Mouse (Mus musculus) CH12.LX (cell line): ENCODE measurements around the gene Sec11a. TPM values are rescaled to one million over a fixed set of nuclear protein-coding genes. Genes with fewer than 3 reads are reported as not detected.

Experiments
- DNase-seq: peaks from one replicate; pipeline ENCODE4 v3.0.0-alpha.2; 2013; ENCODE audit errors: extremely low read depth
- H3K27ac ChIP-seq: 2 replicates; pipeline ENCODE4 v1.5.1; 2012; ENCODE audit warnings: low read depth, mild to moderate bottlenecking, control low read depth, moderate library complexity; ENCODE audit not compliant: insufficient read depth
- H3K27me3 ChIP-seq: replicated peaks from 2 replicates; pipeline ENCODE3; 2012; ENCODE audit warnings: inconsistent platforms
- H3K36me3 ChIP-seq, 2 experiments: replicated peaks in 1 of 2; 2 replicates each; pipeline versions ENCODE3 to v1.6.1; 2012; ENCODE audit warnings: inconsistent platforms in 1 of 2, low read length in 1 of 2, mild to moderate bottlenecking in 1 of 2, mixed read lengths in 1 of 2, moderate library complexity in 1 of 2; ENCODE audit not compliant: control insufficient read depth in 1 of 2, insufficient read depth in 1 of 2
- H3K4me1 ChIP-seq, 2 experiments: 2 replicates each; pipeline ENCODE4 v1.6.1; 2012; ENCODE audit warnings: inconsistent platforms in 1 of 2, moderate library complexity in 1 of 2; ENCODE audit not compliant: insufficient read depth in 2 of 2, control insufficient read depth in 1 of 2
- H3K4me2 ChIP-seq: 2 replicates; pipeline ENCODE4 v1.6.1; 2012; ENCODE audit warnings: low read depth, mild to moderate bottlenecking, control low read depth; ENCODE audit not compliant: poor library complexity, insufficient read depth, severe bottlenecking
- H3K4me3 ChIP-seq, 3 experiments: fragments of 150-350 bp in 1 of 3; sonication (generic) in 1 of 3; replicated peaks in 1 of 3; 2 replicates each; pipeline versions ENCODE3 to v1.5.1; 2011 to 2012; ENCODE audit warnings: low read depth in 2 of 3, low read length in 2 of 3, mild to moderate bottlenecking in 2 of 3, moderate library complexity in 2 of 3, control low read depth in 1 of 3, improper control_type of control experiment in 1 of 3, inconsistent platforms in 1 of 3, mixed read lengths in 1 of 3; ENCODE audit not compliant: poor library complexity in 1 of 3
- H3K79me2 ChIP-seq: replicated peaks from 2 replicates; pipeline ENCODE4 v1.6.1; 2012; ENCODE audit warnings: mild to moderate bottlenecking, moderate library complexity; ENCODE audit not compliant: control insufficient read depth, poor library complexity, insufficient read depth, severe bottlenecking; ENCODE audit errors: extremely low read depth
- H3K9ac ChIP-seq: 2 replicates; pipeline ENCODE4 v1.6.1; 2012; ENCODE audit warnings: low read depth, mild to moderate bottlenecking, control low read depth, moderate library complexity; ENCODE audit not compliant: insufficient read depth
- H3K9me3 ChIP-seq: replicated peaks from 2 replicates; pipeline ENCODE3; 2012; ENCODE audit warnings: low read length, inconsistent platforms, mixed read lengths
- CHD1 ChIP-seq: IDR thresholded peaks from 2 replicates; pipeline ENCODE4 v1.6.1; 2012; ENCODE audit warnings: low read depth, low read length, improper control_type of control experiment, inconsistent platforms
- CHD2 ChIP-seq: IDR thresholded peaks from 2 replicates; pipeline ENCODE4 v1.6.1; 2011; ENCODE audit warnings: low read length, improper control_type of control experiment
- CTCF ChIP-seq, 2 experiments: IDR thresholded peaks in 1 of 2; conservative IDR thresholded peaks in 1 of 2; 2 replicates each; pipeline ENCODE4 v1.5.1; 2011 to 2012; ENCODE audit warnings: low read depth in 2 of 2, low read length in 2 of 2, improper control_type of control experiment in 1 of 2, inconsistent platforms in 1 of 2, mild to moderate bottlenecking in 1 of 2, moderate library complexity in 1 of 2
- E2F4 ChIP-seq: IDR thresholded peaks from 2 replicates; pipeline ENCODE4 v1.6.1; 2011; ENCODE audit warnings: low read depth, low read length, improper control_type of control experiment; ENCODE audit not compliant: insufficient replicate concordance
- ELF1 ChIP-seq: IDR thresholded peaks from 2 replicates; pipeline ENCODE4 v1.6.1; 2014; ENCODE audit warnings: low read depth, mild to moderate bottlenecking, inconsistent platforms, low read length, improper control_type of control experiment
- ETS1 ChIP-seq: conservative IDR thresholded peaks from 2 replicates; pipeline ENCODE4 v1.6.1; 2012; ENCODE audit warnings: low read depth, mild to moderate bottlenecking, inconsistent platforms, low read length, improper control_type of control experiment, moderate library complexity
- GABPA ChIP-seq: IDR thresholded peaks from 2 replicates; pipeline ENCODE4 v1.6.1; 2012; ENCODE audit warnings: low read depth, low read length, improper control_type of control experiment, inconsistent platforms; ENCODE audit not compliant: insufficient replicate concordance
- HCFC1 ChIP-seq: IDR thresholded peaks from 2 replicates; pipeline ENCODE4 v1.6.1; 2012; ENCODE audit warnings: low read depth, mild to moderate bottlenecking, inconsistent platforms, low read length, improper control_type of control experiment
- IRF4 ChIP-seq: IDR thresholded peaks from 2 replicates; pipeline ENCODE4 v1.6.1; 2014; ENCODE audit warnings: low read depth, mild to moderate bottlenecking, inconsistent platforms, low read length, improper control_type of control experiment
- JUND ChIP-seq: conservative IDR thresholded peaks from 2 replicates; pipeline ENCODE4 v1.6.1; 2011; ENCODE audit warnings: low read depth, low read length, improper control_type of control experiment
- MAFK ChIP-seq: IDR thresholded peaks from 2 replicates; pipeline ENCODE4 v1.6.1; 2011; ENCODE audit warnings: low read length, improper control_type of control experiment; ENCODE audit not compliant: insufficient replicate concordance
- MAX ChIP-seq: IDR thresholded peaks from 2 replicates; pipeline ENCODE4 v1.6.1; 2011; ENCODE audit warnings: low read length, improper control_type of control experiment
- MAZ ChIP-seq: IDR thresholded peaks from 2 replicates; pipeline ENCODE4 v1.6.1; 2012; ENCODE audit warnings: low read depth, mild to moderate bottlenecking, inconsistent platforms, low read length, improper control_type of control experiment, moderate library complexity
- NELFE ChIP-seq: IDR thresholded peaks from 2 replicates; pipeline ENCODE4 v1.6.1; 2011; ENCODE audit warnings: low read depth, low read length, improper control_type of control experiment
- NRF1 ChIP-seq: IDR thresholded peaks from 2 replicates; pipeline ENCODE4 v1.6.1; 2014; ENCODE audit warnings: low read depth, mild to moderate bottlenecking, inconsistent platforms, low read length, improper control_type of control experiment, moderate library complexity
- POLR2A ChIP-seq: IDR thresholded peaks from 2 replicates; pipeline ENCODE4 v1.6.1; 2011; ENCODE audit warnings: low read depth, mild to moderate bottlenecking, improper control_type of control experiment, low read length
- RCOR1 ChIP-seq: conservative IDR thresholded peaks from 2 replicates; pipeline ENCODE4 v1.6.1; 2012; ENCODE audit warnings: low read depth, mild to moderate bottlenecking, inconsistent platforms, low read length, improper control_type of control experiment
- SIN3A ChIP-seq: IDR thresholded peaks from 2 replicates; pipeline ENCODE4 v1.6.1; 2012; ENCODE audit warnings: low read length, improper control_type of control experiment, inconsistent platforms
- SMC3 ChIP-seq: IDR thresholded peaks from 2 replicates; pipeline ENCODE4 v1.6.1; 2011; ENCODE audit warnings: low read depth, low read length, improper control_type of control experiment
- TBP ChIP-seq: conservative IDR thresholded peaks from 2 replicates; pipeline ENCODE4 v1.6.1; 2011; ENCODE audit warnings: low read depth, low read length, improper control_type of control experiment
- USF1 ChIP-seq: IDR thresholded peaks from 2 replicates; pipeline ENCODE4 v1.6.1; 2014; ENCODE audit warnings: low read depth, mild to moderate bottlenecking, inconsistent platforms, low read length, improper control_type of control experiment
- ZC3H11A ChIP-seq: IDR thresholded peaks from 2 replicates; pipeline ENCODE4 v1.6.1; 2012; ENCODE audit warnings: low read depth, mild to moderate bottlenecking, inconsistent platforms, low read length, improper control_type of control experiment
- ZKSCAN1 ChIP-seq: IDR thresholded peaks from 2 replicates; pipeline ENCODE4 v1.6.1; 2012; ENCODE audit warnings: low read depth, inconsistent platforms, low read length, improper control_type of control experiment, borderline replicate concordance
- dilution Hi-C: fragments of 300-500 bp; cut with MboI; formaldehyde crosslinking; loops from 2 replicates; pipeline ENCODE4 v1.14.3; 2020; ENCODE audit warnings: low sequenced_read_pairs; ENCODE audit not compliant: extremely low pct_unique_long_range_greater_than_20kb, extremely low pct_ligation_motif_present
- in situ Hi-C: fragments of 300-500 bp; cut with MboI; formaldehyde crosslinking; loops from 3 replicates; pipeline ENCODE4 v1.14.3; 2019; ENCODE audit warnings: low sequenced_read_pairs, low pct_ligation_motif_present, low pct_unique_long_range_greater_than_20kb, mixed read lengths
- polyA plus RNA-seq: library from polyadenylated mRNA; unstranded; fragments of >175 nt; gene quantifications from 2 replicates; pipeline ENCODE4 v1.2.1, GENCODE M21; 2012; ENCODE audit warnings: low read depth; ENCODE audit not compliant: insufficient read length
- total RNA-seq, 2 experiments: library from RNA; depleted of rRNA; stranded (reverse); fragments of 300-350 nt in 1 of 2; fragments of >200 nt in 1 of 2; gene quantifications; 2 replicates each; pipeline ENCODE4 v1.2.3; 2012 to 2014

The Sec11a gene
- total and polyA plus RNA-seq, 3 experiments: 93.5 to 141 (median 126) TPM

DNA sequence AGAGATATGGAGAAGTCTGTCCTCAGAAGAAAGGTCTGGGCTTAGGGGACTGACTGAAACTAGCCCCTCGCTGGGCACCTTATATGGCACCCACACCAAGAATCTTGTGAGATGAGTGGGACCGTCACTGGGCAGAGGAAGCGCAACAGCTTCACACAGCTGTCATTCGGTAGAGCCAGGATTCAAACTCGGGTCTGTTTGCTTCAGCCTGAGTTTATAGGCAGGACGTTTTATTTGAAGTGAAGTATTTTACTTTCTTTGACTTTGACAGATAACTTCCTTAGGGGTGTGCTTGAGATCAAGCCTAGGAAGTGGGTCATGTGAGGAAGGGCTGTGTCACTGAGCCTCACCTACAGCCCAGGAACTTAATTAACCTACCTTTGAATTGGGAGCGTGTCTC is 82.1 kb downstream of the Sec11a start:
- Histone ChIP-seq H3K79me2 (no peaks in the 10 kb centered on the region), H3K36me3 (peaks cover 2 to 49% of the 10 kb centered on the region in 2 experiments), H3K27ac (no peak overlapping the region), H3K9me3 (no peaks in the 10 kb centered on the region), H3K27me3 (no peaks in the 10 kb centered on the region), H3K9ac (no peak overlapping the region), H3K4me3 (no peak overlapping the region), H3K4me2 (no peak overlapping the region), H3K4me1 (peaks cover 2 to 27% of the 10 kb centered on the region in 2 experiments; a peak in 2 of 4 replicates)
- no peak for DNase-seq
- dilution Hi-C loops (no loop called here), in situ Hi-C loops (no loop called here)
- no peak for TF ChIP-seq SMC3
- no peak for TF ChIP-seq ETS1
- TF ChIP-seq CHD1: no peak
- TF ChIP-seq CHD2: no peak
- TF ChIP-seq JUND: no peak
- TF ChIP-seq NELFE: no peak
- TF ChIP-seq HCFC1: no peak
- TF ChIP-seq NRF1: no peak
- no peak for TF ChIP-seq E2F4
- no peak for TF ChIP-seq SIN3A
- no peak for TF ChIP-seq CTCF (conservative IDR thresholded peaks at IDR 0.05 in 1 of 2, IDR thresholded peaks at IDR 0.05 in 1 of 2; ENCODE audit: low read depth in 2 of 2, low read length in 2 of 2)
- no peak for TF ChIP-seq MAZ
- TF ChIP-seq TBP: no peak
- TF ChIP-seq MAX: no peak
- no peak for TF ChIP-seq MAFK
- TF ChIP-seq RCOR1: no peak
- TF ChIP-seq POLR2A: no peak

DNA sequence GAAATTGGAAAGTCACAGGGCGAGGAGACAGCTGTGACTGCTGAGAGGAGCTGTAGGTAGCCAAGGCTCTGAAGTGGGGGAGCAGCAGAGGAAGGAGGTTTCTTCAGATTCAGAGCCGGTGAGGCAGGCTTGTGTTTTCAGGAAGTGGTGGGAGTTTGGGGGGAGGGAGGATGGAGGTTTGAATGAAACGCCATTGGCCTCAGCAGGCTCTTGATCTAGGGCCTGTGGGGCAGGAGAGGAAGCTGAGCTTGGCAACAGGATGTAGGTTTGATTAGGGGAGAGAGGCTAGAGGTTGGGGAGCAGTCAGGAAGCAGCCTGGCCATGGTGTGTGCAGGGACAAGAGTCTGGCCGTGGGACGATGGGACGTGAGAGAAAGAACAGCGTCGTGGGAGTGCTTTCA is 82.7 kb downstream of the Sec11a start:
- in situ Hi-C loops: no loop called here
- dilution Hi-C loops: no loop called here

More for the DNA sequence above, 82.7 kb downstream of the Sec11a start:
- Histone ChIP-seq H3K9me3 (no peaks in the 10 kb centered on the region), H3K27ac (no peak overlapping the region), H3K4me1 (peaks cover 2 to 32% of the 10 kb centered on the region in 2 experiments; a peak in 3 of 4 replicates), H3K79me2 (no peaks in the 10 kb centered on the region), H3K9ac (no peak overlapping the region), H3K4me2 (no peak overlapping the region), H3K4me3 (no peak overlapping the region), H3K36me3 (peaks cover 2 to 45% of the 10 kb centered on the region in 2 experiments), H3K27me3 (no peaks in the 10 kb centered on the region)
- TF ChIP-seq IRF4: no peak
- no peak for TF ChIP-seq GABPA
- no peak for TF ChIP-seq USF1
- TF ChIP-seq ZC3H11A: no peak
- no peak for TF ChIP-seq ZKSCAN1
- no peak for TF ChIP-seq RCOR1
- no peak for TF ChIP-seq TBP
- no peak for TF ChIP-seq ELF1
- no peak for TF ChIP-seq SIN3A
- DNase-seq: no peak
